Mouse (Mus musculus): ENCODE data around the gene Coq9.

DNA sequence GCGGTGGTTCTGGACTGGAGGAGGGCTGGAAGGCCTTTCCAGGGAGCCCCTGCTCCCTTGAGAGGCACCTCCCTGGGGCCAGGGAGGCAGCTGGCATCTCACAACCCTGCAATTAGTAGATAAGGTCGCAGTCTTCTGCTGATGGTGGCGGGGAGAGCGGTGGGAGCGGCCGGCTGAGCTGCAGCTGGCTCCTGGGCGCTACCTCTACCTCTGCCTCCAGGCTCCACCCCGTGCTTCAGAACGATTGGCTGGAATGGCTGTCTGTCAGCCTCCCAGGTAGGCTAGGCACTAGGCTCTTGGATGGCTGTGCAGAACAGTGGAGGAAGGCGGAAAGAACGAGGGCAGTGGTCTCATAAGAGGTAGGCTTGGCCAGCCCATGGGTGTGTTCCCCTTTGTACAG lies 61.1 kb downstream of the Coq9 start:
- TF ChIP-seq E2F4 (IDR thresholded peaks at IDR 0.05; ENCODE audit: borderline replicate concordance, low read depth, low read length) (no peak), RCOR1 (IDR thresholded peaks at IDR 0.05; ENCODE audit: low read depth, low read length) (no peak), CTCF (IDR thresholded peaks at IDR 0.05 in 2 of 3, conservative IDR thresholded peaks at IDR 0.05 in 1 of 3; ENCODE audit: control insufficient read depth in 1 of 3, insufficient read depth in 1 of 3, low read depth in 2 of 3, low read length in 3 of 3, poor library complexity in 1 of 3, severe bottlenecking in 1 of 3) (no peak), NELFE (IDR thresholded peaks at IDR 0.05; ENCODE audit: low read depth, low read length) (no peak), EP300 (IDR thresholded peaks at IDR 0.05; ENCODE audit: low read depth in 1 of 2, low read length in 2 of 2) (no peak), POLR2A (IDR thresholded peaks at IDR 0.05; ENCODE audit: control insufficient read depth in 1 of 2, insufficient read depth in 1 of 2, low read depth in 1 of 2, low read length in 2 of 2, poor library complexity in 1 of 2) (no peak)

Measured in MEL (cell line).